Mouse (Mus musculus) cerebellum, postnatal 25 days (tissue): Measurements from ENCODE around the gene Cuta.
A peak's percentile ranks its signal among the peaks of the same experiment; 100 is the strongest.

Experiments used
- DNase-seq, 2 experiments: peaks; one replicate each; pipeline ENCODE4 v3.0.0; 2021; ENCODE audit warnings: mixed read lengths in 2 of 2

Cuta gene

GRCm38 (mm10) chr17:26884995-26885926 is 54.1 kb downstream of the Cuta start:
- peak; percentile 75 to 87 for DNase-seq
